Mouse (Mus musculus): ENCODE results near the gene Ascc1.

DNA sequence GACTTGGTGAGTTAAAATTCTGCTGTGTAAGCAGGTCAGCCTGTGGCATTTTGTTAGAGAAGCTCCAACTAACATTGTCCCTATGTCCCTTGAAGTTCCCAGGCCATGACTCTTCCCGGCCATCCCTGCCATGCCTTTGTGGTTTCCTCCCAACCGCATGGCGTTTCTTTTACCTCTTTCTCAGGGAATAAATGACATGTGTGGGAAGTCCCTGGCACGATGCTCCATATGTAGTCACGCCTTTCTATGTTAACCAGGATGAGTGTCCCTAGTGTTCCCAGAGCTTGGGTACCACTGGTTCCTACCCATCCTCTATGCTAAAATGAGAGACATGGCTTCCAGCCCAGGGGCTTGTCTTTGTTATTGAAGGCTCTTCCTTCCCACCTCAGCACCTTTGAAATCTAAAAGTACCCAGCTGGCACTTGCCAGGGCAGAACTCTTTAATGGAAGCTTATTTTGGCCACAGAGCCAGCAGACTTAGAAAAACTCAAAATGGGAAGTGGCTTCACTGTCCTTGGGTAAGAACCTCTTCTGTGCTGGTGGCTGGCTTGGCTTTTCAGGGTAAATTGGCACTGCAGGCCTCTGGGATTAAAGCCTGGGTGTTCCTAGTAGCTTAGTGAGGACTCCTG, 24.8 kb upstream of the Ascc1 start:
- TF ChIP-seq POLR2A (IDR thresholded peaks at IDR 0.05; ENCODE audit: borderline replicate concordance, low read depth, low read length) (no peak), CTCF (IDR thresholded peaks at IDR 0.05; ENCODE audit: low read depth, low read length) (no peak)

Data from bone marrow macrophage, adult 2 months (primary cell).